Mouse (Mus musculus) cerebellum, adult 11 months (tissue): ENCODE measurements at regions not wholly inside any gene's neighbourhood (a gene's known extent, or its start where the extent isn't known, plus 50 kb on each side); places are given as distances from the start of the nearest gene placed in this dataset.
"Not testable (repeated sequence)": the region's sequence is repeated elsewhere in the genome, so short reads cannot be mapped to it uniquely, and the experiment has no call there.

Source experiments
- DNase-seq: peaks from one replicate; pipeline ENCODE4 v3.0.0; 2022

GRCm38 (mm10) chr1:161614091-161614490, 119.6 kb downstream of the Tnfsf18 start:
- not testable (repeated sequence) for DNase-seq

- DNase-seq = not testable (repeated sequence)
Observed at GRCm38 (mm10) chr1:161613658-161614057, 119.2 kb downstream of the Tnfsf18 start.

- DNase-seq = no peak
Observed at GRCm38 (mm10) chr1:161607446-161607845, 113.0 kb downstream of the Tnfsf18 start.

- no peak for DNase-seq
Observed at GRCm38 (mm10) chr1:161602150-161602549, 107.7 kb downstream of the Tnfsf18 start.

- no peak for DNase-seq
Observed at GRCm38 (mm10) chr1:161601167-161601566, 106.7 kb downstream of the Tnfsf18 start.

GRCm38 (mm10) chr1:161598167-161598566, 103.7 kb downstream of the Tnfsf18 start:
- DNase-seq = no peak

- DNase-seq = no peak
Observed at GRCm38 (mm10) chr1:161576530-161576929, 82.1 kb downstream of the Tnfsf18 start.

GRCm38 (mm10) chr1:161575939-161576338, 81.5 kb downstream of the Tnfsf18 start:
- no peak for DNase-seq

GRCm38 (mm10) chr1:161575171-161575570, 80.7 kb downstream of the Tnfsf18 start:
- DNase-seq = no peak

- no peak for DNase-seq
Observed at GRCm38 (mm10) chr1:161570762-161571161, 76.3 kb downstream of the Tnfsf18 start.

GRCm38 (mm10) chr1:161567826-161568225, 73.4 kb downstream of the Tnfsf18 start:
- no peak for DNase-seq

- no peak for DNase-seq
Observed at GRCm38 (mm10) chr1:161560368-161560767, 65.9 kb downstream of the Tnfsf18 start.
